Mouse (Mus musculus): ENCODE data around the gene Psmb9.

The Psmb9 gene

DNA sequence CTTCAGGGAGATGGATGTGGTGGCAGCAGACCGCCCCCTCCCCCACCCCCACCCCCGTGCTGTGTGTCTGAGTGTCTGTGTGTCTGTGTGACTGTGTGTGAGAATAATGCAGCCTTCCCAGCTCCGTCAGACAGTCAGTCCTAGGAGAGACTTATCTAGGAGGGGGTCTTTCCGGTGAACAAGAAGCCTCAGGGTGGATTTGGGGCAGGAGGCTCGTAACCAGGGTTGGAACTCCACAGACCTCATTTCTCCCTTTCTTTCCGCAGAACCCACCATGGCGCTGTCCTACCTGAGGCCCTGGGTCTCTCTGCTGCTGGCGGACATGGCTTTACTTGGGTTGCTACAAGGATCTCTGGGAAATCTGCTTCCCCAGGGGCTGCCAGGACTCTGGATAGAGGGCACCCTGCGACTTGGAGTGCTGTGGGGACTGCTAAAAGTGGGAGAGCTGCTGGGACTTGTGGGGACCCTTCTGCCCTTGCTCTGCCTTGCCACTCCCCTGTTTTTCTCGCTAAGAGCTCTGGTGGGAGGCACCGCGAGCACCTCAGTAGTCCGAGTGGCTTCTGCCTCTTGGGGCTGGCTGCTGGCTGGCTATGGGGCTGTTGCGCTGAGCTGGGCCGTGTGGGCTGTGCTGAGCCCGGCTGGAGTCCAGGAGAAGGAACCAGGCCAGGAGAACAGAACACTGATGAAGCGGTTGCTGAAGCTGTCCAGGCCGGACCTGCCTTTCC is 17.6 kb upstream of the Psmb9 start:
- DNase-seq = no peak

DNA sequence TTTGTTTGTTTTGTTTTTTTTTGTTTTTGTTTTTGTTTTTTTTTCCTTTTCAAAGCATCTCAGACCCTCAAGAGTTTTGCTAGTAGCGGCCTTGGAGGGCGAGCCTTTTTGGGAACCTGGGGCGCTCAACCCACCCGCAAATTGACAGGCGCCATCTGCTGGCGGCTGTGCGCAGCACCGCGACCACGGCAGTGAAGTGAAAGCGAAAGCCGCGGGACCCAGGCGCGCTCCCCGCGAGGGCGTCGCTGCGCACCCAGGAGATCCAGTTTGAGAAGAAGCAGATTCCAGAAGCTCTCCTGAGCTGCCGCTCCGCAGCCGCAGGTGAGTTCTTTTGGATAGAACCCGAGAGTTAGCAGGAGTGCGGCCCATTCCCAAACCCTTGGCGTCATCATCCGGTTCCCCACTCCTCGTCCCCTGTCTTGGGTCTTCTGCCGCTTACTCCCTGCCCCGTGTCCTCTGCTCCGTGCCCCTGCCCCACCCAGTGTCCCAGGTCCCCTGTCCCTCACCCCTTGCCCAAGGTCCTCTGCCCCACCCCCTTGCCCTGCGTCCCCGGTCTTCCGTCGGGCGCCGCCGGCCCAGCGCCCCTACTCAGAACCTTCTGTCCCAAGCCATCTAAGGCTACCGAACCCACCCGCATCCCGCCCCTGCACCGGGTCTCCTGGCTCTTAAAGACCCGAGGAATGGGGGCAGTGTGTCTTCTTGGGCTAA is 16.9 kb upstream of the Psmb9 start:
- peak; percentile 74 for DNase-seq

DNA sequence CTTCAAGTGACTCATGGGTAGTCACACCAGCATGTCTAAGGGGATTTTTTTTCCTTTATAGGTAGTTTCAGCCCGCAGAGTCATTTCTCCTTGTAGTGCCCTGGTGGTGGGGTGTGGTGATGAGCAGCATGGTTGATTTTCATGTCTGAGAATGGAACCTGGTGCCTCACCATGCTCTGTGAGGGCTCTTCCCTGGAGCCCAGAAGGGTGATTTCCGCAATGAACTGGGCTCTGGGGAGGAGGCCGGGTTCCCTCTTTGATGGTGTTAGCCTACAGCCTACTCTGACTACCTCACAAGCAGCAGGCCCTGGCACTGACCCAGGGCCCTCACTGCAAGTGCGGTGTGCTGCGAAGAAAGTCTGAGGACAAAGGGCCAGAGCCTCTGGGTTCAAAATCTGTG is 15.9 kb upstream of the Psmb9 start, which contains the start of gene Tap2:
Gene Tap2, plus strand, starts transcription at position 84 of the 400 bp plus-strand sequence.
- DNase-seq = no peak

DNA sequence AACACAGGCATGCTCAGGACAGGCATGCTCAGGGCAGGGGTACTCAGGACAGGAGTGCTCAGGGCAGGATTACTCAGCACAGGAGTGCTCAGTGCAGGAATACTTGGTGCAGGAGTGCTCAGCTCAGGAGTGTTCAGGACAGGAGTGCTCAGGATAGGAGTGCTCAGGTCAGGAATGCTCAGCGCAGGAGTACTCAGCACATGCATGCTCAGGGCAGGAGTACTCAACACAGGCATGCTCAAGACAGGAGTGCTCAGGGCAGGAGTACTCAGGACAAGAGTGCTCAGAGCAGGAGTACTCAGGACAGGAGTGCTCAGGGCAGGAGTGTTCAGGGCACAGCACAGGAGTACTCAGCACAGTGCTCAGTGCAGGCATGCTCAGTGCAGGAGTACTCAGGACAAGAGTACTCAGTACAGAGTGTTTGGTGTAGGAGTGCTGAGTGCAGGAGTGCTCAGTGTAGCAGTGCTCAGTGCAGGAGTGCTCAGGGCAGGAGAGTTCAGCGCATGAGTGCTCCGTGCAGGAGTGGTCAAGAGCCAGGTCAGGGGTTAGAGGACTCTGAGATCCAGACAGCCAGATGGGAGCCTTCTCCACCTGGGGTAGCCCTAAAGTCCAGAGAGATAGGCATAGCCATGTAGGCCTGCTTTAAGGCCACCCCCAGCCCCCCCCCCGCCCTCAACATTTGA is 15.3 kb upstream of the Psmb9 start:
- DNase-seq = no peak

DNA sequence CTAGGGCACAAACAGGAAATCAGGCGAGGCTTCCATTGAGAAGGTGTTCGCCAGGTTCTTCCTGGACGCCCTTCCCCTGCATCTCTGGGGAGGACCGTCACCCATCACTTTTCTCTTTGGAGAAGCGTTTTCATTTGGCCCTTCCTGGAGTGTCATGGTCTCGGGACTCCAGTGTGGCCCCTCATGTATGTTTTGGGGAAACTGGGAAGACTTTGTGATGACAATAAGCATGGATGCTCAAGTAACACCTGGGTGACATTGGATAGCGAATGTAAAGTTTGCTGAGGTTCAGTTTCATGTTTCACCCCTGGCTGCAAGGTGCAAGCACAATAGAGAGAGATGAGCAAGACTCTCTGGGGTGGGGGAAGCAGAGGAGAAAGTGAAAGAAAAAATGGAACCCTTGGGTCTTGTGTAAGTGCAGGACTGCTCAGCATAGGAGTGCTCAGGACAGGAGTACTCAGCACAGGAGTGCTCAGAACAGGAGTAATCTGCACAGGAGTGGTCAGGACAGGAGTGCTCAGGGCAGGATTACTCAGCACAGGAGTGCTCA is 14.0 kb upstream of the Psmb9 start:
- no peak for DNase-seq

DNA sequence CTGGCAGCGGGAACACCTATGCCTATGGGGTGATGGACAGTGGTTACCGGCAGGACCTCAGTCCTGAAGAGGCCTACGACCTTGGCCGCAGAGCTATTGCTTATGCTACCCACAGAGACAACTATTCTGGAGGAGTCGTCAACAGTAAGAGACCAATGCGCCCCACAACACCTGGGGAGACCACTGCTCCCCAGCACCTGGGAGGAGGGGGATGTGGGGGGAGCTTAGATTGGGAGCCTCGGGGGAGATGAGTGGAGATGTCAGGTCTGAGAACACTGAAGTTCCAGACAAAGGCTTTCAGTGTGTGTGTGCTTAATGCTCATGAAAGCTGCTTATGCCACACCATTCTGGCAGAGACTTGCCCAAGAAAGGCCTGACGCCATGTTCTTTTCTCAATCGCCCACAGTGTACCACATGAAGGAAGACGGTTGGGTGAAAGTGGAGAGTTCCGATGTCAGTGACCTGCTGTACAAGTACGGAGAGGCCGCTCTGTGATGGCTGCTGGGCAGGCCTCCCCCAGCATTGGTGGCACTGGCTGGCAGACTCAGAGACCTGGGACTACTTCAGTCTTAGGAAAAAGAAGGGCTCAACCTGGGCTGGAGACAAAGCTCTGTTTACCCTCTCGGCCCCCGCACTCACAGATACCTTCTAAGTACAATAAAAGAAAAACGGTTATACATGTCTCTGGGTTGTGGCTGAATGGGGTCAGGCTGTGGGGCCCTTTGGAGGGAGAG is 13.4 kb upstream of the Psmb9 start:
- no peak for DNase-seq

DNA sequence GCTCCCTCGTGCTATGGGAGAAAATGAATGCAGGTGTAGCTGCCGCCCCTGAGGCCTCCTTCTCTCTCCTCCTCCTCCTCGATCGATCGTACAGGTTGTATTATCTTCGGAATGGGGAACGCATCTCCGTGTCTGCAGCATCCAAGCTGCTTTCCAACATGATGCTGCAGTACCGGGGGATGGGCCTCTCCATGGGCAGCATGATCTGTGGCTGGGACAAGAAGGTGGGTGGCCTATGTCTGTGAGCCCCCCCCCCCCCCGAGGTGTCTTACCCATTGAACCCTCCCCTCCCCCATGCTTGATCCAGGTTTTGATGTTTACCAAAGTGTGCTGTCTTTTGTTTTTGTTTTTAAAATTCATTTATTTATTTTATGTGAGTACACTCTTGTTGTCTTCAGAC is 12.5 kb upstream of the Psmb9 start:
- DNase-seq = no peak

DNA sequence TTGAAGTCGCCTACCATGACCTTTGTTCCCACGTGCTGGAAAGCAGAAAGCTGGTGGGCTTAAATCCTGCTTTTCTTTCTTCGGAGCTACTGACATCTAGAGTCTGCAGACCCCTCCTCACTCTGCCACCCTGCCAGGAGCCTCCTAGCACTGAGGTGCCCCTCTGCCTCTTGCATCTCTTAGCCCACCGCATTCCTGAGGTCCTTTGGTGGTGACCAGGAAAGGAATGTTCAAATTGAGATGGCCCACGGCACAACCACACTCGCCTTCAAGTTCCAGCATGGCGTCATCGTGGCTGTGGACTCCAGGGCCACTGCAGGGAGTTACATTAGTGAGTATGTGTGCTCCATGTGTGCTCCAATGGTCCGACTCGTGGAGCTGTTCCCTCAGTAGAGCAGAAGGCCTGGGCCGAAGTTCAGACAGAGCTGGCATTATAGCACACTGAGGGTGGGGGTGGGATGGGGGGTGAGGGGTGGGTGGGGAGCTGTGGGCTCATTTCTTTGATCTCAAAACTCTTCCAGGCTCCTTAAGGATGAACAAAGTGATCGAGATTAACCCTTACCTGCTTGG is 11.6 kb upstream of the Psmb9 start:
- no peak for DNase-seq

DNA sequence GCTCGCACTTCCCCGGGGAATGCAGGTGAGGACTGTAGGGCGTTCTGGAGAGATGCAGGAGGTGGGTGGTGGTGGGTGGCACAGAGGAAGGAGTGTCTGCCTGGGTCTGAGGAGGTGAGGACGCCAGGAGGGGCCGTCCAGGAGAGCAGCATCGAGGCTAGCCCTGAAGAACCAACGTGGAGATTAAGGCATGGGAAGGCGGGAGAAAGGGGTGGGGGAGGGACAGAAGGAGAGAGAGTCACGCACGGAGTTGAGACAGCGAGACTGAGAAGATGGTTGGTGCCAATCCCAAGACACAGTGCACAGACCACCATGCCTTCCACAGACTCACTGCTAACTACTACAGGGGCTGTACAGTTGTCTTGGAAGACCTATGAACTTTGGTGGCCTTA is 11.0 kb upstream of the Psmb9 start:
- no peak for DNase-seq

DNA sequence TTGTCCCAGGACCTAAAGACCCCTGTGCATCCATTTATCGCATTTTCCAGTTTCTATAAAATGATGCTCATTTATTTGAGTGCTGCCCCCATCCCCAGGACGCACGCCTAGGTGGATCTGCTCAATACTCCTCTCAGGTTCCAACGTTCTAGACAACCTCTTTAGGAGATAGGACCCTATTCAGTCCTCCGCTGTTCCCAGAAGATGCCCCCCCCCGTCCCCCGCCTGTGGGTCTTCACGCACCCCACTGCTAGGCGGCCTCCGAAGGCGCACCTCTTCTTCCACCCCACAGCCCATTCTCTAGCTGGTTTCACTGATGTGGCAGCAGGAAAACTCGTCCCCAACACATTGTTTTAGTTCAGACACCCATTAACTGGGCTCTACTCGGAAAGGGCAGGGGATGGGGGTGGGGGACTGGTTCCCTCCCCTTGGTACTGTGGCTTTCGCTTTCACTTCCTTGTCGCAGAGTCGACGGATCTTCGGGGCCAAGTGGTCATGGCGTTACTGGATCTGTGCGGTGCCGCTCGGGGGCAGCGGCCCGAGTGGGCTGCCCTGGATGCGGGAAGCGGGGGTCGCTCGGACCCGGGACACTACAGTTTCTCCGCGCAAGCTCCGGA is 10.4 kb upstream of the Psmb9 start:
- no peak for DNase-seq

DNA sequence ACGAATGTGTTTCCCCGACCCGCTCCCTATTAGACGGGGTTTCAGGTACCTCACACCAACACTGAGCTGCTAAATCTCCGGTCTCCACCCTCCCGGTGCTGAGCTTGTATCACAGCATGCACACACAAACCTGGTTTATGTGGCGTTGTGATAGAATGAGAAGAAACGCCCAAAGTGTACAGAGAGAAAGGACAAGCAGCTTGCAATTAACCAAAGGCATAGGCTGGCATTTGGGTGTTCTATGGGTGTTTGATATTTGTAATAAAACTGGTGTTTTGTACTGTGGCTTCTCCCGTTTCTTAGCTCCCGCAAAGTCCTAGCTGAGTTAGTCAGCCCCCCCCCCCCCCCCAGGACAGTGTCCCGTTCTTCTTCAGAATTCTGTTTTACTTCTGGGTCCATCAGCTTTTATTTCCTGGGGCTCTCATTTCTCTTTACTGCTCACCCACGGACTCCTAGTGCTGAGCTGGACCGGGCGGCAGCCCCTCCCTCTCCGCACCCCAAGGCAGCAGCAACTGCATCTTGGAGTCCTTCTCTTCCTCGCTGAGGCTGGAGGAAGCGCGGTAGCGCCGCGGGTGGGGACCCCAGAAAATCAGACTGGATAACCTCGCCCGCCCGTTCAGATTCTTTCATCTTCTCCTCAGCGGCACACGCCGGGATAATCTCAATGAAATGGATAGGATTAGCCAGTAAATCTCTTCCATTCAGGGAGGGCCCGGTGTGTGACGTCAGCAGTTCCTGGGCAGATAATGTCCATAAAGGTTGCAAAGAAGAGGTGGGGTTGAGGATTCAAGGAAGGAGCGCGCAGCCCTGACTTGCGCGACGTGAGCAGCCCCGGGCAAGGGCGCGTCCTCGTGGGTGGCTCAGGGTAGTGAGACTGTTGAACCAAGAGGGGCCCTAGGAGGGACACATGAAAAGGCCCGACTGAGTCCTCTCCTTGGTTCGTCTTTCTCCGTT is 9.7 kb upstream of the Psmb9 start, which contains the start of gene Psmb8:
Gene Psmb8, plus strand, starts transcription at position 781 of the 954 bp plus-strand sequence.
- peak; percentile 64 for DNase-seq

DNA sequence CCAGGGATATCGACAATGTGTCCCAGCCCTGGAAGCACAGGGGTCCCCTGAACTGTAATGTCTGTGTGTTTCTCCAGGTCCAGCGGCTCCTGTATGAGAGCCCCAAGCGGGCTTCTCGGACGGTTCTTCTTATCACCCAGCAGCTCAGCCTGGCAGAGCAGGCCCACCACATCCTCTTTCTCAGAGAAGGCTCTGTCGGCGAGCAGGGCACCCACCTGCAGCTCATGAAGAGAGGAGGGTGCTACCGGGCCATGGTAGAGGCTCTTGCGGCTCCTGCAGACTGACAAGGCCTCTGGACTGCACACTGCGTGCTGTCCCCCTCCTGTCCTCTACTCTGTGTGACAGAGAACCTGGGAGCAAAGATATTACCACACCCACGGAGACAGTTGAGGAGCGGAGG is 8.9 kb upstream of the Psmb9 start:
- DNase-seq = no peak

DNA sequence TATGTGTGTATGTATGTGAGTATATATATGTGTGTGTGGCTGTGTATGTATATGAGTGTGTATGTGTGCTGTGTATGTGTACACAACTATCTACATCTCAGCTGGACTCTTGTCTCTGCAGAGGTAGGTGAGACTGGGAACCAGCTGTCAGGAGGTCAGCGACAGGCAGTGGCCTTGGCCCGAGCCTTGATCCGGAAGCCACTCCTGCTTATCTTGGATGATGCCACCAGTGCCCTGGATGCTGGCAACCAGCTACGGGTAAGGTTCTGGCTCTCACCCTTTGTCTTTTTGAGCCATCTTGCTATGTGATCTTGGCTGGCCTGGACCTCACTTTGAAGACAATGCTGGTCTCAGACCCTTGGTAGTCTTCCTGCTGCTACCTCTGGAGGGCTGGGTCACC is 7.2 kb upstream of the Psmb9 start:
- DNase-seq = no peak

DNA sequence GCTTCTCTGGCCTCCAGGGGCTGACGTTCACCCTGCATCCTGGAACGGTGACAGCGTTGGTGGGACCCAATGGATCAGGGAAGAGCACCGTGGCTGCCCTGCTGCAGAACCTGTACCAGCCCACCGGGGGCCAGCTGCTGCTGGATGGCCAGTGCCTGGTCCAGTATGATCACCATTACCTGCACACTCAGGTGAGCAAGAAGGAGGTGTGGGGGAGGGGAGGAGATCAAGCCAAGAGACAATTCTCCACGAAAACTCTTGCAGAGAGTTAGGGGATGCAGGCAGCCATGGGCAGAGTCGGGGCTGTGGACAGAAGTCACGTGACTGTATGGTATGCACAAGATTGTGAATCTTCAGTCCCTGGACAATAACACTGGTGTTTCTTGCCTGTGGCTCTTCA is 5.9 kb upstream of the Psmb9 start:
- DNase-seq = no peak

DNA sequence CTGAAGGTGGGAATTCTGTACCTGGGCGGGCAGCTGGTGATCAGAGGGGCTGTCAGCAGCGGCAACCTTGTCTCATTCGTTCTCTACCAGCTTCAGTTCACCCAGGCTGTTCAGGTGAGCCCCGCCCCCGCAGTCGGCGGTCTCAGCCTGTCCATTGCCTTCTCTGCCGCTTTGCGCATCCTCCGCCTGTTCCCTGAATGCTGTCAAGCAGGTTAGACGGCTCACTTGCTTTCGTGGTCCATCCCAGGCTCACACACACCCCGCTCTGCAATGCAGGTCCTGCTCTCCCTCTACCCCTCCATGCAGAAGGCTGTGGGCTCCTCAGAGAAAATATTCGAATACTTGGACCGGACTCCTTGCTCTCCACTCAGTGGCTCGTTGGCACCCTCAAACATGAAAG is 5.3 kb upstream of the Psmb9 start:
- DNase-seq = no peak

DNA sequence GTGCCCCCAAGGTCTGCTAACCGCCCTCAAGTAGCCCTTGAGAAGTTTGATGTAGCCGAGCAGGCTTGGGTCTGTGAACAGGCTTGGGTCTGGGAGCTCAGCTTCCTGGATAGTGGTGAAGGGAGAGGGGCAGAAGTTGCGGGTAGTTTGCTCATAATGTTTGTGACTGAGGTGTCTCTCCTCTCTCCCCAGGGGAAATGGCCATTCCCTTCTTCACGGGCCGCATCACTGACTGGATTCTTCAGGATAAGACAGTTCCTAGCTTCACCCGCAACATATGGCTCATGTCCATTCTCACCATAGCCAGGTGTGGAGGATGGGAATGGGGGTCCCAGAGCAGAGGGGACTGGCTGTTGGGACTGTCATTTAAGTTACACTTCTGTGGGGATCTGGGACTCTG is 1.4 kb upstream of the Psmb9 start:
- no peak for DNase-seq

DNA sequence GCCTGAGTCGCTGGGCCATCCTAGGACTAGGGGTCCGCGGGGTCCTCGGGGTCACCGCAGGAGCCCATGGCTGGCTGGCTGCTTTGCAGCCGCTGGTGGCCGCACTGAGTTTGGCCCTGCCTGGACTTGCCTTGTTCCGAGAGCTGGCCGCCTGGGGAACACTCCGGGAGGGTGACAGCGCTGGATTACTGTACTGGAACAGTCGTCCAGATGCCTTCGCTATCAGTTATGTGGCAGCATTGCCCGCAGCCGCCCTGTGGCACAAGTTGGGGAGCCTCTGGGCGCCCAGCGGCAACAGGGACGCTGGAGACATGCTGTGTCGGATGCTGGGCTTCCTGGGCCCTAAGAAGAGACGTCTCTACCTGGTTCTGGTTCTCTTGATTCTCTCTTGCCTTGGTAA is 446 bp upstream of the Psmb9 start:
- no peak for DNase-seq

DNA sequence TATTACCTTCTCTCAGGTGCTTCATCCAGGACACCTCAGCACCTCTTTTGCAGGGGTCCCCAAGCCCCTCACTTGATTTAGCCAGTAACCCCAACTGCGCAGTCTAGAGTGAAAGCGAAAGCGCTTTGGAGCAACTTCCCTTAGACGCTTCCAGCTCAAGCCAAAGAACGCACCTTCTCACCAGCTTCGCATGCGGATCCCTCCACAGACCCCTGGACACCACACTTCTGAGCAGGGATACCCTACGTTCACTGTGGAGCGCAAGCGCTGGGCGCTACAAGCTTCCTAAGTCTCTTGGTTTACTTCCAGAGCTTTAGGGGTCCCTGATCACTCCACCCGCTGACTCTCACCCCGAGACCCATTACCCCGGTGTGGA is 691 bp downstream of the Psmb9 start:
- DNase-seq = no peak

DNA sequence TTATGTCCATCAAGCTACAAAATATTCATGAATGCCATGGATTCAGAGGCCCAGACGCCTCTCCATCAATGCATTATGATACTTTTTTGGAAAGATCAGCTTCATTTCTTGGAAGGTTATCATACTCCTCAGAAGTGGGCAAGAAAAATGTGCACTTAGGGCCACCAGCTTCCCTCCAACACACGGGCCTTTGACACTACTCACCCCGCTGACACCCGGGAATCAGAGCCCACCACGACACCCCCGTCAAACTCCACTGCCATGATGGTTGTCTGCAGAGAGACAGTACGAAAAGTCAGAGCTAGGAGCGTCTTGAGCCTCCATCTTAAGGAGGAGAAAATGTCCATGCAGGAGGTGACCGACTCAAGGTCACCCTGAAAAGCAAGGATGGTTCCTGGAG is 2.0 kb downstream of the Psmb9 start:
- DNase-seq = no peak

DNA sequence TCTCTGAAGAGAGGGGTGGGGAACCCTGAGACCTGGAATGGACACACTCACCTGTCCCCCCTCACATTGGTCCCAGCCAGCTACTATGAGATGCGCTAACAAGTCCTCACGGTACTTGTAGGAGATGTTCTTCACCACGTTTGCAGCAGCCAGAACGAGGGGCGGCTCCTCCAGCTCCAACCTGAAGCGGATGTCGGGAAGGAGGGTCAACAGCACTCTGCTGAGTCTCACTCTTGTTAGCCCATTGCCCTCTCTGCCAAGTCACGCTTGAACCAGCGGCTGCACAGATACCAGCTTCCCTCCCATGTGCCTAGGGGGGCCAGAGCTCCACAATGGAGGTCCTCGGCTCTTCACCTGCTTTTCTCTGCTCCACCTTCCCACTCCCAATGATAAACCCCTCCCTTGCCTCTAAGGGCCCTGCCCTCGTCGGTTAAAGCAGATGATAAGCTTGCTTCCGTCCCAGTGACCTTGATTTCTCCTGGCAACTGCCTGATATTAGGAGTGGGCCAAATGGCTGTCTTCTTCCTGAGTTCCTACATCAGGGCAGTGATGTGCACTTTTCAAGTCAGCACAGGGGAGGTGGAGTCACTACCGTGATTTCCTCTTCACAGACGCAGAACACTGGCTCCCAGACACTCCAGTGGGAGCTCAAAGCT is 3.9 kb downstream of the Psmb9 start:
- no peak for DNase-seq

Data from cerebellum, adult 11 months (tissue).